Mouse (Mus musculus): Measurements from ENCODE around the gene Sh3bp5. TPM values are rescaled to one million over a fixed set of nuclear protein-coding genes. Genes with fewer than 3 reads are reported as not detected.

Gene Sh3bp5
- total and polyA plus RNA-seq, 3 experiments, result 0.22 to 0.33 TPM; not detected in 1

DNA sequence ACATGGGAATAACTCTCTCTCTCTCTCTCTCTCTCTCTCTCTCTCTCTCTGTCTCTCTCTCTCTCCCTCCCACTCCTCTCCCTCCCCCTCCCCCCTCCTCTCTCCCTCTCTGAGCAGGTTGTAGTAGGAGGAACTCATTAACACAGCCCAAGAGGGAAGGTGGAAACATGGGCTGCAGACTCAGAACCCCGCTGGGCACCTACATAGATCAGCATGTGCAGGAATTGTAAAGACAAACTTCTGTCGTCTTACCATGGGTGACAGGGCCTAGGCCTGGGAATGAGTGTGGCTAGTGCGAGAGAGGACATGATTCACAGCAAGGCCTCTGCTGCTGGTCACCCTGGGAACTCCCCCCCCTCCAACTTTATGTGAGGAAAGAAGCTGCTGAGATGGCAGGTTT is 113.7 kb downstream of the Sh3bp5 start:
- Histone ChIP-seq H3K4me1 (ENCODE audit: insufficient read depth, low read depth, low read length) (peaks cover 23% of the 10 kb centered on the region), H3K36me3 (replicated peaks) (no peaks in the 10 kb centered on the region), H3K9me3 (replicated peaks) (no peaks in the 10 kb centered on the region), H3K4me3 (ENCODE audit: low read depth, low read length) (no peak overlapping the region), H3K27me3 (ENCODE audit: insufficient read depth, low read length) (peaks cover 56% of the 10 kb centered on the region)
- TF ChIP-seq GATA2 (IDR thresholded peaks at IDR 0.05; ENCODE audit: borderline replicate concordance, low read depth, low read length) (no peak), POLR2AphosphoS5 (IDR thresholded peaks at IDR 0.05; ENCODE audit: insufficient replicate concordance, low read depth, low read length) (no peak), CTCF (IDR thresholded peaks at IDR 0.05; ENCODE audit: low read depth, low read length) (no peak), GATA1 (IDR thresholded peaks at IDR 0.05; ENCODE audit: borderline replicate concordance, low read length) (no peak), TAL1 (conservative IDR thresholded peaks at IDR 0.05; ENCODE audit: low read depth, low read length) (no peak)
- no peak for ATAC-seq (ENCODE audit: extremely low read depth, insufficient number of reproducible peaks, low FRiP score, poor library complexity, severe bottlenecking)
- no peak for DNase-seq (ENCODE audit: low spot score)

GRCm38 (mm10) chr14:31321181-31321580 is 114.7 kb downstream of the Sh3bp5 start:
- no peak for ATAC-seq (ENCODE audit: extremely low read depth, insufficient number of reproducible peaks, low FRiP score, poor library complexity, severe bottlenecking)
- no peak for DNase-seq (ENCODE audit: low spot score)
- H3K27me3 ChIP-seq (ENCODE audit: insufficient read depth, low read length), result peaks cover 56% of the 10 kb centered on the region
- no peak overlapping the region for H3K4me3 ChIP-seq (ENCODE audit: low read depth, low read length)
- no peaks in the 10 kb centered on the region for H3K9me3 ChIP-seq (replicated peaks)
- TF ChIP-seq TAL1 (conservative IDR thresholded peaks at IDR 0.05; ENCODE audit: low read depth, low read length) (no peak), GATA2 (IDR thresholded peaks at IDR 0.05; ENCODE audit: borderline replicate concordance, low read depth, low read length) (no peak), POLR2AphosphoS5 (IDR thresholded peaks at IDR 0.05; ENCODE audit: insufficient replicate concordance, low read depth, low read length) (no peak), CTCF (IDR thresholded peaks at IDR 0.05; ENCODE audit: low read depth, low read length) (no peak), GATA1 (IDR thresholded peaks at IDR 0.05; ENCODE audit: borderline replicate concordance, low read length) (no peak)
- no peaks in the 10 kb centered on the region for H3K36me3 ChIP-seq (replicated peaks)
- peaks cover 25% of the 10 kb centered on the region for H3K4me1 ChIP-seq (ENCODE audit: insufficient read depth, low read depth, low read length)

DNA sequence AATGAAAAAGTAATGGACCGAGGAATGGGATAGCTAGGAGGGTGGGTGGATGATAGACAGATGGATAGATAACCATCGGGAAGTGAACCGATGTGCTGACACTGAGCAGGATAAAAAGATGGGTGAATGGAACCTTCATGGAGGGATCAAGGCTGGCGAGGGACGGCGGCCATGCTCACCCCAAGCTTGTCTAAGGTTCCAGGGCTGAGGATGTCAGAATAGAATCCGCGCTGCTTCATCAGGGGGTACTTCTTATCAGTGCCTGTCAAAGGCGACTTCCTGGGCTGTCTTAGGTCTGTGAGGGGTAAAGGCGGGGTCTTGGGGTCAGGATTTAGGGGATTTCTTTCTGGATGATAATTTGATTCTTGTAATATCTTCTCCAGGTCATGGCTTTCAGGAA is 116.3 kb downstream of the Sh3bp5 start:
- Histone ChIP-seq H3K4me3 (ENCODE audit: low read depth, low read length) (no peak overlapping the region), H3K9me3 (replicated peaks) (no peaks in the 10 kb centered on the region), H3K27me3 (ENCODE audit: insufficient read depth, low read length) (peaks cover 68% of the 10 kb centered on the region), H3K36me3 (replicated peaks) (no peaks in the 10 kb centered on the region), H3K4me1 (ENCODE audit: insufficient read depth, low read depth, low read length) (peaks cover 21% of the 10 kb centered on the region)
- ATAC-seq (ENCODE audit: extremely low read depth, insufficient number of reproducible peaks, low FRiP score, poor library complexity, severe bottlenecking), result no peak
- no peak for DNase-seq (ENCODE audit: low spot score)
- TF ChIP-seq POLR2AphosphoS5 (IDR thresholded peaks at IDR 0.05; ENCODE audit: insufficient replicate concordance, low read depth, low read length), result no peak
- no peak for TF ChIP-seq GATA2 (IDR thresholded peaks at IDR 0.05; ENCODE audit: borderline replicate concordance, low read depth, low read length)
- TF ChIP-seq GATA1 (IDR thresholded peaks at IDR 0.05; ENCODE audit: borderline replicate concordance, low read length), result no peak
- TF ChIP-seq CTCF (IDR thresholded peaks at IDR 0.05; ENCODE audit: low read depth, low read length), result no peak
- TF ChIP-seq TAL1 (conservative IDR thresholded peaks at IDR 0.05; ENCODE audit: low read depth, low read length), result no peak

DNA sequence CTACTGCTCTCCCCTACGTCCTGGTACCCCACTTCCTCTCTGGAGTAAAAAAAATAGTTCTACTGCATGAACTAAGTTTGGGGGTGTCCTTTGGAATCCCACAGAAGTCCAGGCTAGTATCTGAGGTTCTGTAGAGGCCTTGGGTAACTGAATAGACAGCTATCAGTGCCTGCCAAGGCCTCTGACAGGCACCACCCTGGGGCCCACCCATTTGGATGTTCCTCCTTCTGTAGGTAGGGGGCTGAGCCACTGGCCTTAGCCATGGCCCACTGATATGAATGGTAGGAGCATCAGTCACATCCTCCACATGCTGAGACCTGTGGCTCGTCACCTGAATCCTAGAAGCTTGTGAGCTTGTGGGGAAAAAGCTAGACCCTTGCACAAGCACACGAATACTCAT is 118.1 kb downstream of the Sh3bp5 start:
- Histone ChIP-seq H3K4me3 (ENCODE audit: low read depth, low read length) (no peak overlapping the region), H3K36me3 (replicated peaks) (no peaks in the 10 kb centered on the region), H3K27me3 (ENCODE audit: insufficient read depth, low read length) (peaks cover 78% of the 10 kb centered on the region), H3K9me3 (replicated peaks) (no peaks in the 10 kb centered on the region), H3K4me1 (ENCODE audit: insufficient read depth, low read depth, low read length) (peaks cover 8% of the 10 kb centered on the region; the same call in 1 of the 2 replicates)
- TF ChIP-seq GATA1 (IDR thresholded peaks at IDR 0.05; ENCODE audit: borderline replicate concordance, low read length), result no peak
- no peak for TF ChIP-seq TAL1 (conservative IDR thresholded peaks at IDR 0.05; ENCODE audit: low read depth, low read length)
- TF ChIP-seq GATA2 (IDR thresholded peaks at IDR 0.05; ENCODE audit: borderline replicate concordance, low read depth, low read length), result no peak
- TF ChIP-seq CTCF (IDR thresholded peaks at IDR 0.05; ENCODE audit: low read depth, low read length), result no peak
- TF ChIP-seq POLR2AphosphoS5 (IDR thresholded peaks at IDR 0.05; ENCODE audit: insufficient replicate concordance, low read depth, low read length), result no peak
- DNase-seq (ENCODE audit: low spot score) (no peak), ATAC-seq (ENCODE audit: extremely low read depth, insufficient number of reproducible peaks, low FRiP score, poor library complexity, severe bottlenecking) (no peak)

DNA sequence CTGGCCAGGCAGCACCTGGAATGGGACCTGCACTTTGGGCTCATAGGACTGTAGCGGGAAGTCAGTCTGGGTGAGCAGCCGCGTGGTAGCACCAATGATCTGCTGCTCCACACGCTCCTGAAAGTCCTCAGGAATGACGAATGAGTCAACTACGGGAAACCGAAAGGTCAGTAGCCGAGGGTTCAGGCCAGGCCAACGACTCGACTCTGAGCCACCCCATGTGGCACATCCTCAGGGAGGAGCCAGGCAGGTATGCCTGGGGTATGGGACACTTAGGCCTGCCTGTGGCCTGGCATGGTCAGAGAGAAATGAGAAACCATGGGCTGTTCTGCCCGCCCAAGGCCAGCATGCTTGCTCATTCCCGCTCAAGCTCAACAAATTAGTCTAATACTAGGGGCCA is 119.3 kb downstream of the Sh3bp5 start:
- Histone ChIP-seq H3K36me3 (replicated peaks) (no peaks in the 10 kb centered on the region), H3K9me3 (replicated peaks) (no peaks in the 10 kb centered on the region), H3K4me3 (ENCODE audit: low read depth, low read length) (no peak overlapping the region), H3K27me3 (ENCODE audit: insufficient read depth, low read length) (peaks cover 73% of the 10 kb centered on the region), H3K4me1 (ENCODE audit: insufficient read depth, low read depth, low read length) (peaks cover 8% of the 10 kb centered on the region; the same call in 1 of the 2 replicates)
- DNase-seq (ENCODE audit: low spot score) (no peak), ATAC-seq (ENCODE audit: extremely low read depth, insufficient number of reproducible peaks, low FRiP score, poor library complexity, severe bottlenecking) (no peak)
- TF ChIP-seq CTCF (IDR thresholded peaks at IDR 0.05; ENCODE audit: low read depth, low read length), result no peak
- TF ChIP-seq POLR2AphosphoS5 (IDR thresholded peaks at IDR 0.05; ENCODE audit: insufficient replicate concordance, low read depth, low read length), result no peak

- DNase-seq (ENCODE audit: low spot score), result no peak
- no peaks in the 10 kb centered on the region for H3K36me3 ChIP-seq (replicated peaks)
- no peaks in the 10 kb centered on the region for H3K9me3 ChIP-seq (replicated peaks)
- ATAC-seq (ENCODE audit: extremely low read depth, insufficient number of reproducible peaks, low FRiP score, poor library complexity, severe bottlenecking), result no peak
- TF ChIP-seq GATA1 (IDR thresholded peaks at IDR 0.05; ENCODE audit: borderline replicate concordance, low read length) (no peak), CTCF (IDR thresholded peaks at IDR 0.05; ENCODE audit: low read depth, low read length) (no peak), TAL1 (conservative IDR thresholded peaks at IDR 0.05; ENCODE audit: low read depth, low read length) (no peak), POLR2AphosphoS5 (IDR thresholded peaks at IDR 0.05; ENCODE audit: insufficient replicate concordance, low read depth, low read length) (no peak), GATA2 (IDR thresholded peaks at IDR 0.05; ENCODE audit: borderline replicate concordance, low read depth, low read length) (no peak)
- 0 out of 2 replicates have a peak, but pooled peaks cover 2% of the 10 kb centered on the region for H3K4me1 ChIP-seq (ENCODE audit: insufficient read depth, low read depth, low read length)
- H3K27me3 ChIP-seq (ENCODE audit: insufficient read depth, low read length), result peaks cover 46% of the 10 kb centered on the region
- no peak overlapping the region for H3K4me3 ChIP-seq (ENCODE audit: low read depth, low read length)
Observed at GRCm38 (mm10) chr14:31313192-31313591, 122.7 kb downstream of the Sh3bp5 start.

Other genes with a start within 250 kb of the Sh3bp5 start
- gene Tnnc1, start 227.8 kb downstream of the Sh3bp5 start, total RNA-seq (2014; fragmentation: Nextera tagmentation), result 3.3 TPM in 1 of 2 replicates, not detected in the other
- gene Tnnc1, start 227.8 kb downstream of the Sh3bp5 start, total RNA-seq (2017), result 1.1 TPM in 1 of 2 replicates, not detected in the other
- gene Tnnc1, start 227.8 kb downstream of the Sh3bp5 start, polyA plus RNA-seq (2012), result 0.08 TPM in 1 of 2 replicates, not detected in the other
- gene Nisch, start 219.1 kb downstream of the Sh3bp5 start, total RNA-seq (2014; fragmentation: Nextera tagmentation), result 287 and 312 TPM in 2 replicates
- gene Nisch, start 219.1 kb downstream of the Sh3bp5 start, total RNA-seq (2017), result 83.8 and 87.1 TPM in 2 replicates
- gene Nisch, start 219.1 kb downstream of the Sh3bp5 start, polyA plus RNA-seq (2012), result 173 and 201 TPM in 2 replicates
- not detected in 2 replicates for gene Sema3g, start 218.2 kb downstream of the Sh3bp5 start, total RNA-seq (2014; fragmentation: Nextera tagmentation)
- gene Sema3g, start 218.2 kb downstream of the Sh3bp5 start, total RNA-seq (2017), result 0.11 TPM in 1 of 2 replicates, not detected in the other
- gene Sema3g, start 218.2 kb downstream of the Sh3bp5 start, polyA plus RNA-seq (2012), result not detected in 2 replicates
- 11.7 and 13.2 TPM in 2 replicates for gene Phf7, start 184.8 kb downstream of the Sh3bp5 start, total RNA-seq (2014; fragmentation: Nextera tagmentation)
- gene Phf7, start 184.8 kb downstream of the Sh3bp5 start, total RNA-seq (2017), result 5.8 and 6.5 TPM in 2 replicates
- 1.7 and 1.9 TPM in 2 replicates for gene Phf7, start 184.8 kb downstream of the Sh3bp5 start, polyA plus RNA-seq (2012)
- 26.4 and 47.0 TPM in 2 replicates for gene Bap1, start 184.6 kb downstream of the Sh3bp5 start, total RNA-seq (2014; fragmentation: Nextera tagmentation)
- gene Bap1, start 184.6 kb downstream of the Sh3bp5 start, total RNA-seq (2017), result 42.5 and 45.9 TPM in 2 replicates
- 65.7 and 66.3 TPM in 2 replicates for gene Bap1, start 184.6 kb downstream of the Sh3bp5 start, polyA plus RNA-seq (2012)
- not detected in 2 replicates for gene Dnah1, start 112.2 kb downstream of the Sh3bp5 start, total RNA-seq (2014; fragmentation: Nextera tagmentation)
- under 0.01 TPM in 2 replicates for gene Dnah1, start 112.2 kb downstream of the Sh3bp5 start, total RNA-seq (2017)
- not detected in 2 replicates for gene Dnah1, start 112.2 kb downstream of the Sh3bp5 start, polyA plus RNA-seq (2012)
- gene Capn7, start 99.4 kb downstream of the Sh3bp5 start, total RNA-seq (2014; fragmentation: Nextera tagmentation), result 46.9 and 72.7 TPM in 2 replicates
- gene Capn7, start 99.4 kb downstream of the Sh3bp5 start, total RNA-seq (2017), result 62.5 and 66.6 TPM in 2 replicates
- 6.2 and 6.6 TPM in 2 replicates for gene Capn7, start 99.4 kb downstream of the Sh3bp5 start, polyA plus RNA-seq (2012)
- gene Eaf1, start 58.3 kb upstream of the Sh3bp5 start, total RNA-seq (2014; fragmentation: Nextera tagmentation), result 32.8 and 44.3 TPM in 2 replicates
- gene Eaf1, start 58.3 kb upstream of the Sh3bp5 start, total RNA-seq (2017), result 42.3 and 49.0 TPM in 2 replicates
- 182 and 228 TPM in 2 replicates for gene Eaf1, start 58.3 kb upstream of the Sh3bp5 start, polyA plus RNA-seq (2012)
- 47.3 and 57.2 TPM in 2 replicates for gene Mettl6, start 59.0 kb upstream of the Sh3bp5 start, total RNA-seq (2014; fragmentation: Nextera tagmentation)
- 76.5 and 77.9 TPM in 2 replicates for gene Mettl6, start 59.0 kb upstream of the Sh3bp5 start, total RNA-seq (2017)
- 2.3 and 3.1 TPM in 2 replicates for gene Mettl6, start 59.0 kb upstream of the Sh3bp5 start, polyA plus RNA-seq (2012)
- not detected in 2 replicates for gene Colq, start 155.3 kb upstream of the Sh3bp5 start, total RNA-seq (2014; fragmentation: Nextera tagmentation)
- gene Colq, start 155.3 kb upstream of the Sh3bp5 start, total RNA-seq (2017), result 0.06 and 0.44 TPM in 2 replicates
- gene Colq, start 155.3 kb upstream of the Sh3bp5 start, polyA plus RNA-seq (2012), result not detected in 2 replicates
- gene Gm49387, start 204.8 kb upstream of the Sh3bp5 start, total RNA-seq (2014; fragmentation: Nextera tagmentation), result not detected in 2 replicates
- not detected in 2 replicates for gene Gm49387, start 204.8 kb upstream of the Sh3bp5 start, total RNA-seq (2017)
- gene Gm49387, start 204.8 kb upstream of the Sh3bp5 start, polyA plus RNA-seq (2012), result not detected in 2 replicates
- gene Btd, start 204.9 kb upstream of the Sh3bp5 start, total RNA-seq (2014; fragmentation: Nextera tagmentation), result 11.9 and 17.1 TPM in 2 replicates
- gene Btd, start 204.9 kb upstream of the Sh3bp5 start, total RNA-seq (2017), result 14.5 and 14.7 TPM in 2 replicates
- 2.9 and 4.2 TPM in 2 replicates for gene Btd, start 204.9 kb upstream of the Sh3bp5 start, polyA plus RNA-seq (2012)
- gene Hacl1, start 205.2 kb upstream of the Sh3bp5 start, total RNA-seq (2014; fragmentation: Nextera tagmentation), result 29.7 and 34.3 TPM in 2 replicates
- gene Hacl1, start 205.2 kb upstream of the Sh3bp5 start, total RNA-seq (2017), result 41.8 and 53.3 TPM in 2 replicates
- 1.8 and 1.9 TPM in 2 replicates for gene Hacl1, start 205.2 kb upstream of the Sh3bp5 start, polyA plus RNA-seq (2012)

All from G1E (cell line).